Mouse (Mus musculus): ENCODE results near the gene Itprip.

GRCm38 (mm10) chr19:47864051-47864450, 55.0 kb downstream of the Itprip start:
- no peak for TF ChIP-seq GATA1 (IDR thresholded peaks at IDR 0.05; ENCODE audit: low read length)
- TF ChIP-seq TAL1 (IDR thresholded peaks at IDR 0.05; ENCODE audit: low read length), result no peak
